Mouse (Mus musculus) lung, postnatal 0 days (tissue): ENCODE measurements at regions not wholly inside any gene's neighbourhood (a gene's known extent, or its start where the extent isn't known, plus 50 kb on each side); places are given as distances from the start of the nearest gene placed in this dataset.

Source experiments
- CTCF ChIP-seq: IDR thresholded peaks from 2 replicates; pipeline ENCODE4 v1.5.1; 2016; ENCODE audit warnings: antibody characterized with exemption, mild to moderate bottlenecking
- EP300 ChIP-seq: IDR thresholded peaks from 2 replicates; pipeline ENCODE4 v1.6.1; 2016; ENCODE audit warnings: antibody characterized with exemption, mild to moderate bottlenecking, control low read depth

GRCm38 (mm10) chr1:71937168-71937567, 274.9 kb downstream of the Mreg start:
- no peak for TF ChIP-seq CTCF
- TF ChIP-seq EP300: no peak
